Mouse (Mus musculus): ENCODE results near the gene Dazap1.

The Dazap1 gene

DNA sequence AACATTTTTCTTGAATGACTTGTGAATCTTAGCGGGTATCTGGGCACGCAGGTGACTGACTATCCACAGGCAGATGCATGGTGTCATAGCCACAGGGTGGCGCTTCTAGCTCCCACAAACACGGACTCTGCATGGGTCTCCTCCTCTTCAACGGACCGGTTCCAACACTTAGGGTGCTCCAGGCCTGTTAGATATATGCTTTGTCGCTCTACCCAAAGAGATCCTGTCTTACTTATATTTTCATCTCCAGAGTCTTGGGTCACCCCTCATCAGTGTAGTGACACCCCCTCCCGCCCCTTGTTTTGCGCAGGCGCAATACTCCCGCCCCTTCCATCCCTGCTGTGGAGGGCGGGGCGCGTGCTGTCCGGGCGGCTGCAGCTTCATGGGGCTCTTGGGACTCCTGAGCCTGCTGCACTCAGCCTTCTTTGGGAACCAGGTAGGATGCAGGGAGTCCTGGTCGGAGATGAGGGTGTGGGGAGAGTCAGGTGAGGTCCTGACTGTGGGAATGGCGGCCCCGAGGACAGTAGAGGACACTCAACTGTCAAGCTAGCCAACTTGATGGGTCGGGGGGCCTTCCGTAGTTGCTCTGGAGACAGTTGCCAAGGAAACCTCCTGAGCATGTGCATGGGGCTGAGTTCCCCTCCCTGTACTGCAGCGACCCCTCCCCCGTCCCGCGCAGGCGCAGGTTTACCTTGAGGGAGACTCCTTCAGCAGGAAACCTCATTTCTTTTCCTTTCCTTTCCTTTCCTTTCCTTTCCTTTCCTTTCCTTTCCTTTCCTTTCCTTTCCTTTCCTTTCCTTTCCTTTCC is 34.5 kb downstream of the Dazap1 start, which contains the start of gene Apc2:
Gene Apc2, plus strand, starts transcription at position 360 of the 808 bp plus-strand sequence.
- peaks cover 26% of the 10 kb centered on the region for H3K36me3 ChIP-seq (ENCODE audit: insufficient read depth, low read length)

DNA sequence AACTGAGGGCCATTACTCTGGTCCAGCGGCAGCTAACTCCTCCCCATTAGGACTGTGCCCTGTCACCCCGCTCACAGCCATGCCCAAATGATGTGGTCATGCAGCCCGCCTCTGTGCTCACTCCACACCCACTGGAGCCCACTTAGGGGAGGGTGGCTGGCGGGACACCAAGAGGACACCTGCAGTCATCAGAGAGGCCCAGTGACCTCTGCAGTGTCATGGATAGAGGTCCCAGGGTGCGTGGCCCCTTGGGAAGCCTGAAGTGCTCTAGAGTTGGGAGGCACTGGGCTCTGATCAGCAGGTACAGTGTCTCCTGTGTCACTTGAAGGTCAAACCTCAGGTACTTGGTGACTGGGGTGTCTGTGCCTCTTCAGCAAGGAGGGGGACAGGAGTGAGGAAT is 35.5 kb downstream of the Dazap1 start:
- TF ChIP-seq POU5F1 (IDR thresholded peaks at IDR 0.05; ENCODE audit: borderline replicate concordance, low read length) (no peak), NANOG (IDR thresholded peaks at IDR 0.05; ENCODE audit: borderline replicate concordance, low read length) (no peak), CTCF (conservative IDR thresholded peaks at IDR 0.05; ENCODE audit: low read length) (no peak)
- peak overlapping the region; percentile 69 for H3K4me3 ChIP-seq (replicated peaks; ENCODE audit: low read length)
- no peaks in the 10 kb centered on the region for H3K9me3 ChIP-seq (ENCODE audit: low read length)
- peaks cover 72% of the 10 kb centered on the region for H3K4me1 ChIP-seq (replicated peaks; ENCODE audit: low read depth, low read length)
- H3K27me3 ChIP-seq (ENCODE audit: insufficient read depth, low read length) = peaks cover 50% of the 10 kb centered on the region
- peaks cover 26% of the 10 kb centered on the region for H3K36me3 ChIP-seq (ENCODE audit: insufficient read depth, low read length)

More for the DNA sequence above, 34.5 kb downstream of the Dazap1 start, which contains the start of gene Apc2:
- Histone ChIP-seq H3K27me3 (ENCODE audit: insufficient read depth, low read length) (peaks cover 40% of the 10 kb centered on the region), H3K4me1 (replicated peaks; ENCODE audit: low read depth, low read length) (peaks cover 76% of the 10 kb centered on the region), H3K4me3 (replicated peaks; ENCODE audit: low read length) (peak within 1 kb of the TSS; percentile 99), H3K9me3 (ENCODE audit: low read length) (no peaks in the 10 kb centered on the region)
- TF ChIP-seq CTCF (conservative IDR thresholded peaks at IDR 0.05; ENCODE audit: low read length) (no peak; the same call in 1 of the 2 replicates), POU5F1 (IDR thresholded peaks at IDR 0.05; ENCODE audit: borderline replicate concordance, low read length) (no peak), NANOG (IDR thresholded peaks at IDR 0.05; ENCODE audit: borderline replicate concordance, low read length) (no peak)

GRCm38 (mm10) chr10:80297526-80298133 is 36.3 kb downstream of the Dazap1 start:
- H3K27me3 ChIP-seq (ENCODE audit: insufficient read depth, low read length) = peaks cover 55% of the 10 kb centered on the region
- H3K4me3 ChIP-seq (replicated peaks; ENCODE audit: low read length) = peak overlapping the region; percentile 69; the same call in 1 of the 2 replicates
- H3K36me3 ChIP-seq (ENCODE audit: insufficient read depth, low read length) = peaks cover 25% of the 10 kb centered on the region
- TF ChIP-seq NANOG (IDR thresholded peaks at IDR 0.05; ENCODE audit: borderline replicate concordance, low read length) (no peak), CTCF (conservative IDR thresholded peaks at IDR 0.05; ENCODE audit: low read length) (no peak), POU5F1 (IDR thresholded peaks at IDR 0.05; ENCODE audit: borderline replicate concordance, low read length) (no peak)
- no peaks in the 10 kb centered on the region for H3K9me3 ChIP-seq (ENCODE audit: low read length)
- H3K4me1 ChIP-seq (replicated peaks; ENCODE audit: low read depth, low read length) = peaks cover 78% of the 10 kb centered on the region

DNA sequence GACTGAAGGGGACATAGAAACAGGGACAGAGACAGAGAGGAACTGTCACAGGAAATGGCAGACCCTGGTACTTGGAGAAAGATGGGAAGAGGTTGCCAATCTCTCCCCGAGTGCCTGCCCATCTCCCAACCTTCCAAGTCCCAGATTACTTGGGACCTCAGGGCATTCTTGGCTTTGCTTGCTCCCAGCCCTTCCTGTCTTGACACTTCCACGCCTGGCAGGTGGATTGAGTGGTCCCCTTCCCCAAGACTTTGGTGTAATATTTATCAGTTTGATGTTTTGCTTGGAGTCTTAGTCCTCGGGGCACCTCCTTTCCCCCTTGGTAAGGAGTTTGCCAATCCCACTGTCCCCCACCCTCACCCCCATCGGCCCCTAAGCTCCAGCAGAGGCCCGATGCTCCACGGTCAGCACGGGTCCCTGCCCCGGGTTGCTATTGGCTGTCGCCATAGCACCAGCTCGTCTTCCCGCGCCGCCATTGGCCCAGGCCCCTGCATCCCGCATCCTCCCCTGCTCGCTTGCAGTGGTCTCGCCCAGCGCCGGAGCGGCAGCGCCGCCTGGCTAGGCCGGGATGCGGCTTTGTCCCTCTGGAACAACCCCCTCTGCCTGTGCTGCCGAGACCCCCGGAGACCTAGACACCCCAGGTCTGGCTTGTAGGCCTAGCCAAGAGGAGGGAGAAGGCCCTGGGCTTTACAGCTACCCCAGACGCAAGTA is 37.4 kb downstream of the Dazap1 start:
- TF ChIP-seq NANOG (IDR thresholded peaks at IDR 0.05; ENCODE audit: borderline replicate concordance, low read length) = no peak
- no peak for TF ChIP-seq POU5F1 (IDR thresholded peaks at IDR 0.05; ENCODE audit: borderline replicate concordance, low read length)
- TF ChIP-seq CTCF (conservative IDR thresholded peaks at IDR 0.05; ENCODE audit: low read length) = no peak
- Histone ChIP-seq H3K36me3 (ENCODE audit: insufficient read depth, low read length) (peaks cover 14% of the 10 kb centered on the region), H3K27me3 (ENCODE audit: insufficient read depth, low read length) (peaks cover 57% of the 10 kb centered on the region), H3K4me3 (replicated peaks; ENCODE audit: low read length) (peak overlapping the region; percentile 70), H3K9me3 (ENCODE audit: low read length) (no peaks in the 10 kb centered on the region), H3K4me1 (replicated peaks; ENCODE audit: low read depth, low read length) (peaks cover 75% of the 10 kb centered on the region)

GRCm38 (mm10) chr10:80299301-80299700 is 38.0 kb downstream of the Dazap1 start:
- Histone ChIP-seq H3K36me3 (ENCODE audit: insufficient read depth, low read length) (peaks cover 9% of the 10 kb centered on the region), H3K4me3 (replicated peaks; ENCODE audit: low read length) (peak overlapping the region; percentile 70)
- TF ChIP-seq NANOG (IDR thresholded peaks at IDR 0.05; ENCODE audit: borderline replicate concordance, low read length) (no peak), POU5F1 (IDR thresholded peaks at IDR 0.05; ENCODE audit: borderline replicate concordance, low read length) (no peak), CTCF (conservative IDR thresholded peaks at IDR 0.05; ENCODE audit: low read length) (no peak)

DNA sequence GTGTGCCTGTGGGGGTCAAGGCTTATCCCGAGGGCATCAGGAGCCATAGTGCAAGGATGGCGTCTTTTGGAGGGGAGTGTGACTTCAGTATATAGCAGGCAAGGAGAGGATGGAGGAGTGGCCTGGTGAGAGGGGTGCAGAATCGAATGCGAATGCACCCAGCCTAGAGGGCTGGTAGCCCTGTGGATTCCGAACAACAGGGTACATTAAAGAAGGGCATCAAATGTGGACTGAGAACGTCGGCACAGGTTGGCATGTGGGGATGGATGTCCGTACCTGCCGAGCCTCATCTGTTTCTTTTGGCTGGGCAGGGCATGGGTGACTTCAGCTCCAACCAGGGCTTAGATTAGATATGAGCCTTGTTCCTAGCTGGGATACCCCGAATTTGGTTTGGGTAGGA is 38.5 kb downstream of the Dazap1 start:
- H3K4me1 ChIP-seq (replicated peaks; ENCODE audit: low read depth, low read length) = peaks cover 69% of the 10 kb centered on the region
- H3K27me3 ChIP-seq (ENCODE audit: insufficient read depth, low read length) = peaks cover 66% of the 10 kb centered on the region
- H3K4me3 ChIP-seq (replicated peaks; ENCODE audit: low read length) = peak overlapping the region; percentile 70
- H3K9me3 ChIP-seq (ENCODE audit: low read length) = no peaks in the 10 kb centered on the region
- TF ChIP-seq NANOG (IDR thresholded peaks at IDR 0.05; ENCODE audit: borderline replicate concordance, low read length) = no peak
- no peak for TF ChIP-seq CTCF (conservative IDR thresholded peaks at IDR 0.05; ENCODE audit: low read length)
- TF ChIP-seq POU5F1 (IDR thresholded peaks at IDR 0.05; ENCODE audit: borderline replicate concordance, low read length) = no peak
- H3K36me3 ChIP-seq (ENCODE audit: insufficient read depth, low read length) = peaks cover 3% of the 10 kb centered on the region

More at GRCm38 (mm10) chr10:80299301-80299700, 38.0 kb downstream of the Dazap1 start:
- Histone ChIP-seq H3K27me3 (ENCODE audit: insufficient read depth, low read length) (peaks cover 61% of the 10 kb centered on the region), H3K4me1 (replicated peaks; ENCODE audit: low read depth, low read length) (peaks cover 70% of the 10 kb centered on the region), H3K9me3 (ENCODE audit: low read length) (no peaks in the 10 kb centered on the region)

GRCm38 (mm10) chr10:80300672-80301181 is 39.4 kb downstream of the Dazap1 start:
- Histone ChIP-seq H3K27me3 (ENCODE audit: insufficient read depth, low read length) (peaks cover 72% of the 10 kb centered on the region), H3K36me3 (ENCODE audit: insufficient read depth, low read length) (no peaks in the 10 kb centered on the region), H3K9me3 (ENCODE audit: low read length) (no peaks in the 10 kb centered on the region), H3K4me3 (replicated peaks; ENCODE audit: low read length) (no peak overlapping the region), H3K4me1 (replicated peaks; ENCODE audit: low read depth, low read length) (peaks cover 67% of the 10 kb centered on the region)
- TF ChIP-seq CTCF (conservative IDR thresholded peaks at IDR 0.05; ENCODE audit: low read length) (no peak), POU5F1 (IDR thresholded peaks at IDR 0.05; ENCODE audit: borderline replicate concordance, low read length) (no peak), NANOG (IDR thresholded peaks at IDR 0.05; ENCODE audit: borderline replicate concordance, low read length) (no peak)
